Mouse (Mus musculus): ENCODE results near the gene Lin52. TPM values are rescaled to one million over a fixed set of nuclear protein-coding genes. Genes with fewer than 3 reads are reported as not detected.
A peak's percentile ranks its signal among the peaks of the same experiment; 100 is the strongest.

The Lin52 gene
- polyA plus RNA-seq, 1 experiment from 2014 or later, result 8.5 TPM

- Histone ChIP-seq H3K9ac (ENCODE audit: low read length) (no peak within 1 kb of the TSS), H3K9me3 (ENCODE audit: control insufficient read depth, low read length) (no peaks in the 10 kb centered on the region), H3K4me1 (replicated peaks; ENCODE audit: control insufficient read depth, insufficient read depth) (no peaks in the 10 kb centered on the region), H3K36me3 (ENCODE audit: control insufficient read depth, insufficient read depth, low read length) (no peaks in the 10 kb centered on the region), H3K4me2 (replicated peaks; ENCODE audit: low read depth) (no peak within 1 kb of the TSS), H3K4me3 (ENCODE audit: low read depth, low read length) (no peak within 1 kb of the TSS), H3K27ac (replicated peaks) (no peak within 1 kb of the TSS), H3K27me3 (ENCODE audit: control insufficient read depth, insufficient read depth, low read length) (peaks cover 18% of the 10 kb centered on the region)
- DNase-seq (ENCODE audit: low spot score) (no peak), ATAC-seq (ENCODE audit: low FRiP score, low TSS enrichment) (no peak)
- no peak for TF ChIP-seq EP300 (optimal IDR thresholded peaks at IDR 0.05)
- TF ChIP-seq CTCF (IDR thresholded peaks at IDR 0.05; ENCODE audit: low read depth), result no peak
- WGBS, result 4% methylated on average over 24 of the region's 25 CpGs
These were observed 118.2 kb downstream of the Lin52 start, which contains the start of gene Vsx2 for GRCm38 (mm10) chr12:84569336-84569970. Gene Vsx2, plus strand, starts transcription at chr12:84569762.

DNA sequence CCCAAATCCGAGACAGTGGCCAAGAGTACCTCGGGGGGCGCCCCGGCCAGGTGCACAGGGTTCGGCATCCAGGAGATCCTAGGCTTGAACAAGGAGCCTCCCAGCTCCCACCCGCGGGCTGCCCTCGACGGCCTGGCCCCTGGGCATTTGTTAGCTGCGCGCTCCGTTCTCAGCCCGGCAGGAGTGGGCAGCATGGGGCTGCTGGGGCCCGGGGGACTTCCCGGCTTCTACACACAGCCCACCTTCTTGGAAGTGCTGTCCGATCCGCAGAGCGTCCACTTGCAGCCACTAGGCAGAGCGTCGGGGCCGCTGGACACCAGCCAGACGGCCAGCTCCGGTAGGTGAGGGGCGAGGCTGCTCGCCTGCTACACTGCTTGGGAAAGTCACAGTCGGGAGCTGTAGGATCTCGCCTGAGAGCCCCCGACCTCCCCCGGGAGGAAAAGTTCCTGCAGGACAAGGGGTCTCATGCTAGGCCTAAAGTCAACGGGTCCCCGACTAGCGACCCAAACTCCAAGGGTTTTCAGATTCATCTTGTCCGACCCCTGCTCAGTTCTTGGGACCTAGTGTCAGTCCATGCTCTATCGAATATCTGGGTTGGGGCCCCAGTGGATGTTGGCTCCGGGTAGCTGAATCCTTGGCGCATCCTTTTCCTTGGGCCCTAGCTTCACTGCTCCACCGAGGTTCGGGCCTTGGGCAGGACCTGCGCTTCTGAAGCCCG lies 118.9 kb downstream of the Lin52 start:
- H3K4me3 ChIP-seq (ENCODE audit: low read depth, low read length), result no peak overlapping the region
- H3K36me3 ChIP-seq (ENCODE audit: control insufficient read depth, insufficient read depth, low read length), result no peaks in the 10 kb centered on the region
- ATAC-seq (ENCODE audit: low FRiP score, low TSS enrichment) (0 out of 2 replicates have a peak, but pooled peaks have one; percentile 38), DNase-seq (ENCODE audit: low spot score) (no peak)
- no peaks in the 10 kb centered on the region for H3K4me1 ChIP-seq (replicated peaks; ENCODE audit: control insufficient read depth, insufficient read depth)
- H3K4me2 ChIP-seq (replicated peaks; ENCODE audit: low read depth), result no peak overlapping the region
- no peaks in the 10 kb centered on the region for H3K9me3 ChIP-seq (ENCODE audit: control insufficient read depth, low read length)
- TF ChIP-seq CTCF (IDR thresholded peaks at IDR 0.05; ENCODE audit: low read depth), result no peak
- no peak for TF ChIP-seq EP300 (optimal IDR thresholded peaks at IDR 0.05)
- H3K27ac ChIP-seq (replicated peaks), result no peak overlapping the region
- H3K9ac ChIP-seq (ENCODE audit: low read length), result no peak overlapping the region
- 3% methylated on average over 37 of the region's 40 CpGs for WGBS
- H3K27me3 ChIP-seq (ENCODE audit: control insufficient read depth, insufficient read depth, low read length), result peaks cover 18% of the 10 kb centered on the region

DNA sequence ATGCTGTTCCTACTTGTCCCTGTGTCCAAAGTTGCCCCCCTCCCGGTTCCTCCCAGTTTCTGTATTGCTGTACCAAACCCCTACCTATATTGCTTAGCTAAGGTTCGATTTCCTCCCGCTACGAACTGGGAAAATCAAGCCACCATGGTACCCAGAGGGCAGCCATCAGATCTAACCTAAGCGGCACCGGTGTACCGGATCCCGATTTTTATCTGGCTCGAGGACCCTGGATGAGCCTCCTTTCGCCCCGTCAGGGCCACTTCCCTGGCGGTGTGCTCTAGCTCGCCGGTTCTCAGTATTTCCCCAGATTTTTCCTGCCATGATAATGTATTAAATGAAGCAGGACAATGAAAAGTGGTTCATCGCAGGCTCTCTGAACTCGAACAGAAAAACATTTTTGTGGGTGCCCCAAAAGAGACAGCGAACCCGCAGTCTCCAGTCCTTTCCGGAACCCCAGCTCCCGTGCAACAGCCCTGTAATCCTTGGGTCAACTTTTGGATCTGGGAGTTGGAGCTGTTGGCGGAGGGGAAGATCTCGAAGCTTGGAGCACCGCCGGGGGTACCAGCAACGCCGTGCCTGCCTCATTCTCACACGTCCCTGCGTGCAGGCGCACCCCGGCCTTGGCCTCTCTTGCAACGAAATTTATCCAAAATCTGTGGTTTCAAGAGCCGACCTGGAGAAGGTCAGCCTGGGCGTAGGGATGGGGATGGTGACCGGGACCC lies 119.6 kb downstream of the Lin52 start:
- Histone ChIP-seq H3K9me3 (ENCODE audit: control insufficient read depth, low read length) (no peaks in the 10 kb centered on the region), H3K4me1 (replicated peaks; ENCODE audit: control insufficient read depth, insufficient read depth) (no peaks in the 10 kb centered on the region), H3K9ac (ENCODE audit: low read length) (no peak overlapping the region), H3K27me3 (ENCODE audit: control insufficient read depth, insufficient read depth, low read length) (peaks cover 18% of the 10 kb centered on the region), H3K36me3 (ENCODE audit: control insufficient read depth, insufficient read depth, low read length) (no peaks in the 10 kb centered on the region), H3K4me2 (replicated peaks; ENCODE audit: low read depth) (no peak overlapping the region), H3K4me3 (ENCODE audit: low read depth, low read length) (no peak overlapping the region), H3K27ac (replicated peaks) (no peak overlapping the region)
- 5% methylated on average over 34 of the region's 34 CpGs for WGBS
- DNase-seq (ENCODE audit: low spot score) (no peak), ATAC-seq (ENCODE audit: low FRiP score, low TSS enrichment) (no peak)
- TF ChIP-seq EP300 (optimal IDR thresholded peaks at IDR 0.05) (no peak), CTCF (IDR thresholded peaks at IDR 0.05; ENCODE audit: low read depth) (no peak)

- TF ChIP-seq EP300 (optimal IDR thresholded peaks at IDR 0.05) (no peak), CTCF (IDR thresholded peaks at IDR 0.05; ENCODE audit: low read depth) (no peak)
- 0 out of 2 replicates have a peak overlapping the region, but pooled peaks have one; percentile 0 for H3K4me3 ChIP-seq (ENCODE audit: low read depth, low read length)
- H3K27ac ChIP-seq (replicated peaks), result no peak overlapping the region
- DNase-seq (ENCODE audit: low spot score) (peak; percentile 35), ATAC-seq (ENCODE audit: low FRiP score, low TSS enrichment) (no peak)
- H3K36me3 ChIP-seq (ENCODE audit: control insufficient read depth, insufficient read depth, low read length), result no peaks in the 10 kb centered on the region
- WGBS, result 2% methylated on average over 43 of the region's 43 CpGs
- H3K9me3 ChIP-seq (ENCODE audit: control insufficient read depth, low read length), result no peaks in the 10 kb centered on the region
- no peak overlapping the region for H3K4me2 ChIP-seq (replicated peaks; ENCODE audit: low read depth)
- no peak overlapping the region for H3K9ac ChIP-seq (ENCODE audit: low read length)
- peaks cover 18% of the 10 kb centered on the region for H3K27me3 ChIP-seq (ENCODE audit: control insufficient read depth, insufficient read depth, low read length)
- no peaks in the 10 kb centered on the region for H3K4me1 ChIP-seq (replicated peaks; ENCODE audit: control insufficient read depth, insufficient read depth)
These were observed 120.5 kb downstream of the Lin52 start for GRCm38 (mm10) chr12:84571466-84572340.

- TF ChIP-seq EP300 (optimal IDR thresholded peaks at IDR 0.05) (no peak), CTCF (IDR thresholded peaks at IDR 0.05; ENCODE audit: low read depth) (no peak)
- no peaks in the 10 kb centered on the region for H3K9me3 ChIP-seq (ENCODE audit: control insufficient read depth, low read length)
- whole genome bisulfite sequencing, result 11% methylated on average over 7 of the region's 7 CpGs
- DNase-seq (ENCODE audit: low spot score) (no peak), ATAC-seq (ENCODE audit: low FRiP score, low TSS enrichment) (no peak)
- peaks cover 18% of the 10 kb centered on the region for H3K27me3 ChIP-seq (ENCODE audit: control insufficient read depth, insufficient read depth, low read length)
- no peaks in the 10 kb centered on the region for H3K4me1 ChIP-seq (replicated peaks; ENCODE audit: control insufficient read depth, insufficient read depth)
- no peaks in the 10 kb centered on the region for H3K36me3 ChIP-seq (ENCODE audit: control insufficient read depth, insufficient read depth, low read length)
- no peak overlapping the region for H3K4me3 ChIP-seq (ENCODE audit: low read depth, low read length)
- H3K9ac ChIP-seq (ENCODE audit: low read length), result no peak overlapping the region
- no peak overlapping the region for H3K27ac ChIP-seq (replicated peaks)
- no peak overlapping the region for H3K4me2 ChIP-seq (replicated peaks; ENCODE audit: low read depth)
These were observed 121.1 kb downstream of the Lin52 start for GRCm38 (mm10) chr12:84572341-84572720.
